Mouse (Mus musculus) left cerebral cortex, postnatal 36 days (tissue): ENCODE data around the gene Nfe2l1. TPM values are rescaled to one million over a fixed set of nuclear protein-coding genes. Genes with fewer than 3 reads are reported as not detected.

ENCODE experiments used
- microRNA-seq: library from miRNA; unstranded; fragments of <30 nt; microRNA quantifications from one replicate; pipeline ENCODE4 v1.2.0, GENCODE M21; 2022
- total RNA-seq, 2 experiments: library from RNA; stranded (reverse); gene quantifications; 2 replicates each; pipeline ENCODE4 v1.2.3; 2021

Nfe2l1 gene
- total RNA-seq, 2 experiments from 2014 or later, result 262 to 282 TPM

Small RNA genes within 50 kb of the gene (microRNA-seq; reads per million reads assigned to microRNA genes)
- gene Mir152, result 16.7 reads per million, percentile 37 among the genes with 10 or more reads in this experiment

Other genes starting within 250 kb of the Nfe2l1 start
- gene Snx11, start 52.4 kb downstream of the Nfe2l1 start, total RNA-seq, result 10 to 100 TPM; 40.4 to 49.0 TPM
- gene Cbx1, start 40.8 kb downstream of the Nfe2l1 start, total RNA-seq, result 10 to 100 TPM; 40.8 to 46.9 TPM
- gene Copz2, start 19.9 kb upstream of the Nfe2l1 start, total RNA-seq, result 1 to 10 TPM; 4.5 to 5.0 TPM
- 10 to 100 TPM; 30.3 to 31.5 TPM for gene Cdk5rap3, start 86.5 kb upstream of the Nfe2l1 start, total RNA-seq
- gene Prr15l, start 98.1 kb upstream of the Nfe2l1 start, total RNA-seq, result not detected
- 10 to 100 TPM; 36.1 to 43.1 TPM for gene Pnpo, start 114.0 kb upstream of the Nfe2l1 start, total RNA-seq
- 10 to 100 TPM; 13.1 to 14.5 TPM for gene Sp2, start 153.0 kb upstream of the Nfe2l1 start, total RNA-seq
- gene Sp6, start 183.4 kb upstream of the Nfe2l1 start, total RNA-seq, result 1 to 10 TPM; 2.2 to 2.5 TPM
- gene Scrn2, start 200.0 kb upstream of the Nfe2l1 start, total RNA-seq, result 1 to 10 TPM; 3.7 to 3.9 TPM
- gene Lrrc46, start 211.4 kb upstream of the Nfe2l1 start, total RNA-seq, result under 1 TPM; 0.32 to 0.59 TPM
- gene Mrpl10, start 211.6 kb upstream of the Nfe2l1 start, total RNA-seq, result 10 to 100 TPM; 63.5 to 80.0 TPM
- gene Osbpl7, start 220.7 kb upstream of the Nfe2l1 start, total RNA-seq, result 10 to 100 TPM; 11.9 to 13.3 TPM